Mouse (Mus musculus) adrenal gland, postnatal 4 days (tissue): ENCODE measurements around the gene Tanc1. TPM values are rescaled to one million over a fixed set of nuclear protein-coding genes. Genes with fewer than 3 reads are reported as not detected.

Experiments
- DNase-seq, 2 experiments: peaks; one replicate each; pipeline ENCODE4 v3.0.0; 2021 to 2022; ENCODE audit warnings: low spot score in 2 of 2, mixed read lengths in 2 of 2
- total RNA-seq, 2 experiments: library from RNA; stranded (reverse); gene quantifications; 2 replicates each; pipeline ENCODE4 v1.2.3; 2021

The Tanc1 gene
- total RNA-seq, 2 experiments from 2014 or later: 19.9 to 30.8 TPM

DNA sequence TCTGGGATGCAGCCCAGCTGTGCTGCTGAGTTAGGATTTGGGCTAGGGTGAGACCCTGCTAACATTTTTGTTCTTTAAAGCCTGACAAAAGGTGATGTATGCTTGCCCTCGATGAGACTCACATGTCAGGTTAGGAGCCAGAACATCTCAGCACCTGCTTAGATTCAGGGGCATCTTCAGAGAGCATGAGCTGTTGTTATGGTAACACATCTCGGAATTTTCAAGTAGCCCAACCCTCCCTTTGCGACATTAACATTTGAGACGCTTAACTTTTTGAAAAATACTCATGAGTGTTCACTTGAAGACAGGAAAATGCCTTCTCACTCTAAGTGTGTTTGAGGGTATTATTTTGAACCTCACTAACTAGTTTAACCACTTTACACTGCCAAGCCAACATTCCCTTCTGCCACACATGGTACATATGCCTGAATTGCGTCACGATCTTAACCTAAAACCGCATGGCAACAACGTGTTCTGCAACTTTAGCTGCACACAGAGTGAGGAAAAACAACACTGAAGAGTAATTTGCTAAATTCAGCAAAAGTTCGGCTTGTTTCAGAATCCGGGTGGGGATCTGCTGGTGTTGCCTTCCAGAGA lies 67.7 kb downstream of the Tanc1 start:
- no peak for DNase-seq

GRCm38 (mm10) chr2:59680736-59681135 lies 68.9 kb downstream of the Tanc1 start:
- DNase-seq: no peak

GRCm38 (mm10) chr2:59681181-59681580 lies 69.3 kb downstream of the Tanc1 start:
- DNase-seq: no peak

DNA sequence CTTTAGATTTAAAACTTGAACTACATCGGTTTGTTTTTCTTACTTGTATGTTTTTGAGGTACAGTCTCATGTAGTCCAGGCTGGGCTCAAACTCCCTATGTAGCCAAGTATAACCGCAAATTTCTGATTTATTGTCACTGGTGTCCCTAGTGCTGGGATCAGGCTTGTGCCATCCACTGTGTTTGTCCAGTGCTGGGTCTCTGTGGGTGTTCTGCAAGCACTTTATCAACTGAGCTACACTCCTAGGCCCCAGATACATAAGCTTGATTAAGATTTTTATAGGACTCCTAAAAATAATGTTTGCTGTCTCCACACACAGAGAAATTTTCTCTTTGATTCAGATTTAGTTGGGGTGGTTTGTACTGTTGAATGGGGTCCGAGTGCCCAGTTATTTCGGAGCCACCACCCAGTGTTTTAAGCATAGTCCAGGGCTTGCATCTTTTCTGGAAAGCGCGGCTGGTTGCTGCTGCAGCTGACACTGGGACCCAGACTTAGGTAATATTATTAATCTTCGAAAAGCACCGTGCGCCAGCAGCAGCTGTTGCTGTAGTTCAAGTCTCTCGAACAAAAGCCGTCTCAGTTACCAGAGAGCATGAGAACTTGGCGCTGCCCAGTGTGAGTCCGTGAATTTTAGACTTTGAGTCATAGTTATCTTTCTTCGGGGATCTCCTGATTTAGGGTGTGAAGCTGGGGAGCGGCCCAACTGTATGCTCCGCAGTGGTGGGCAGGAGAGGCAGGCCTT lies 73.2 kb downstream of the Tanc1 start:
- DNase-seq: no peak

GRCm38 (mm10) chr2:59685606-59685950 lies 73.7 kb downstream of the Tanc1 start:
- no peak for DNase-seq

- no peak for DNase-seq
Observed at GRCm38 (mm10) chr2:59688261-59689104, 76.6 kb downstream of the Tanc1 start.

DNA sequence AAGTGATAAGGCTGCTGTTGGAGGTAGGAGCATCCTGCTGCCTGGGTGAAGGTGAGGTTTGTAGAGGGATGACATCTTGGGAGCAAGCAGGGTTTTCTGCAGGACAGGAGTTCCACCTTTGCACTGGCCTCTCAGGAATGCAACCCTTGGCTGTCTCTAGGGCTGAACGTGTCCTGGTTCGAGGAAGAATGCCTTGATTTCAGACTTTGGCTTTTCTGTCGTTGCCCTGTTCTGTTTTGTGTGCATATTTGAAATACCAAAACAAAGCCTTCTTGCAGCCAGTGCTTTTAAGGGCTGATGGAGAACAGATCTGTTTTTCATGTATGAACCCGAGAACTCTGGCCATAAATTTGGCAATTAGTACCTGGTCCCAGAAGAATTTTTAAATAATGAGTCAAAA lies 79.3 kb downstream of the Tanc1 start:
- no peak for DNase-seq

DNA sequence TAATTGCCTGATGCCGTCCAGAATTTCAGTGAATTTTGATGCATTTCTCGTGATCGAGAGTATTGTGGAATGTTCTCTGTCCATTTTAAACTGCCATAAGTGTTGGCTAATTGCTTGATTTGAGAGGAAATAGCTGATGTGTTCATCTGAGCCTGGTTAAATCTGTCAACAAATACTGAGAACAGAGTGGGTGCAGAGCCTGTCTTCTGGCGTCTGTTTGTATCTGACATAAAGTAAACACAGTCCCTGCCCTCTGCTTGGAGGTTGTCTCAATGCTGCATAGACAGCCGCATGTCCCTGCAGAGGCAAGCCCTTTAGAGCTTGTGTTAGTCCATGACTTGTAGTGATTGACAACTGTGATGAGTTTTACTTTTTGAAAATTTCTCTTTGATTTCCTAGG lies 81.6 kb downstream of the Tanc1 start:
- DNase-seq: no peak

DNA sequence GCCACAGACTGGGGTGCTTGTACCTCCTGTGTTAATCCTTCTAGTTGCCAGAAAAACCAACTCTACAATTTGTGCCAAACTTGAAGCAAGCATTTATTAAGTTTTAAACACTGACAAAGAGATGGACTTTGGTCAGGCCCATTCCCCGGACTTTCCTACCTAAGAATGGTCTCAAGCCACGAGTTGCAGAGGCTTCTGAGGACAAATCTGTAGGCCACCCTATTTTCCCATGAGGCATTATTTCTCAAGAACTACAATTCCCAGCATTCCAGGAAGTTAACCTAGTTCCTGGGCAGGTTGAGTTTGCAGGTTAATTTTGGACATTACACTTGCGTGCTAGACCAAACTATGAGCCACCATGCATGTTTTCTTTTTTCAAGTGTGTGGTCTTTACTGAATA lies 85.3 kb downstream of the Tanc1 start:
- DNase-seq: no peak

DNA sequence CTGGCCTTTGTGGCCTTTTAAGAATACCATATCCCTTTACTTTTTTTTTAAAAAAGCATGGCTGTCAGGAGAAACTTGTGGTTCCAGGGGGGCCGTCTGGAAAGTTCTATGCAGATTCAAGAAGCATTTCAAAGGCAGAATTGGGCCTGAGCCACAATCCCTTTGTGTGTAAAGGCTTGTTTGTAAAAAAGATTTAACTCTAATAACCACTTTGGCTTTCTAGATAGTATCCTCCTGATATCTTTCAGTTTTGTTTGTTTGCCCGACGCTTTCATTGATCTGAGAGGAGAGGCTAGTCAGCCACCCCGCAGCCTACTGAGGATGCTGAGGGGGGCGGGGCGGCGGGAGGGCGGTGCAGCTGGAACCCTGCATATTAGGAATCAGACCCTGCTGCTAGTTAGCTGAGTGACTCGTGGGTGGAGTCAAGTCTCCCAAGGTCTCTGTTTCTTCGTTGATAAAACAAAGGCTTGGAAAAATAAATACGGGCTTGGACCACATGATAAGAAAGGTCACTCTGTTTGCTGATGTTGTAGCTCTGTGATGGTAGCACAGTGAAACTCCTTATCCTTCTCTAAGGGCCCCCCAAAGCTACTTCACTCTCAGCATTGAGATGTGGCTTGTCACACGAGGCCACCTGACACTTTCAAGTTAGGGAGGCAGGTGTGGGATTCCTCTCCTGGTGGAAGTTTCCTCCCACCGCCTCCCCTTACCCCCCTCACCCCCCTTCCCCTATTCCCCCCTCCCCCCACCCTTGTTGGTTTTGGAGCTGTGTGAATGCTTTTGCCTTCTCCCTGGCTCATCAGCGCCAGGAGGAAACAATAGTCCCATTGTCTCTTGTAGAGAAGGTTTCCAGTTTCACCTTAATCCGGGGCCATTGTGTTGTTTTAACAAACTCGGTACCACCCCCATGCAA lies 86.1 kb downstream of the Tanc1 start:
- no peak for DNase-seq

DNA sequence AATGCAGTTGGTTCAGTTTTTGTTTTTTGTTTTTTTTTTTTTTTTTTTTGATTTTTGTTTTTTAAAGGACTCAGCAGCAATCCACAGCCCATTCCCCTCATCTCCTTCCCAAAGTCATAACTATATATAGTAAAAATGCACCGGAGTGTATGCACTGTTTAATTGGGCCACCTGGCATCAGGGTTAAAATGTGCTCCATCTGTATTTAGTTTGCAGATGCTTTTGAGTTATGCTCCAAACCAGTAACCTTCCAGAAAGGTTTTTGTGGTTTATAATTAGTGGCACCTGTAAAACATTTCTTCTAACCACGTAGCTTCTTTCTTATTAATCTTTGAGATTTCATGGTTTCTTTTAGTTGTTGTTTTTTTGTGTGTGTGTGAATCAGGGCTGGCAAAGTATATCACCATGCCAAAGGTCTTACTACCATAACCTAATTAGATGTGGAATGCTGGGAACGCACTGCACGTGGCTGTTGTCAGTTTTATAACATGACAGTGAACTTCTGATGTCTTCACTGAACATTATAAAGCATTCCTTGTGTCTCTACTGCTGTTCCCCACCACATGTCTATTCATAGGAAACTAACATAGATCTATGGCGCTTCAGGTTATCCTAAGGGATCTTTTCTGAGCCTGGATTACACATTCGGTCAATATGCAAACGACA lies 86.9 kb downstream of the Tanc1 start:
- no peak for DNase-seq

- DNase-seq: no peak
Observed at GRCm38 (mm10) chr2:59699893-59700292, 88.1 kb downstream of the Tanc1 start.

GRCm38 (mm10) chr2:59705221-59705620 lies 93.4 kb downstream of the Tanc1 start:
- DNase-seq: no peak

- no peak for DNase-seq
Observed at GRCm38 (mm10) chr2:59706806-59707205, 95.0 kb downstream of the Tanc1 start.

GRCm38 (mm10) chr2:59707922-59708706 lies 96.3 kb downstream of the Tanc1 start:
- no peak for DNase-seq

DNA sequence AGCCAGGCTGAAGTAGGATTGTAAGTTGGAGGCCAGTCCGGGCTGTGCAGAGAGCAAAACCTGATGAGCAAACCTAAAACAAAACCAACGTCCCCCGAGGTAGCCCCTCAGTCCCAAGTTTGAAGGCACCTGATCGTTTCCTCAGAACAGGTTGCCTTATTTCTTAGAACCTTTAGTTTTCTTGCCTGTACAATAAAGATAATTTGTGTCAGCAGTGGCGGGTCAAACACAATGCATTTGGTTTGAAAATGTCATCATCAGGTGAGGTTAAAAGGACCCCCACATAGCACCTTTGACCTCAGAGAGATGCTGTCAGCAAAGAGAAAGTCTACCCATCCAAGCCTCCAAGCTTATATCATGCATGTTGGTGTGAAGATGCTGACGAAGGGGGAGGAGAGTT lies 98.9 kb downstream of the Tanc1 start:
- no peak for DNase-seq

- DNase-seq: no peak
Observed at GRCm38 (mm10) chr2:59711992-59712391, 100.2 kb downstream of the Tanc1 start.

GRCm38 (mm10) chr2:59712484-59712883 lies 100.6 kb downstream of the Tanc1 start:
- DNase-seq: no peak

- no peak for DNase-seq
Observed at GRCm38 (mm10) chr2:59713626-59714556, 102.0 kb downstream of the Tanc1 start.
